Mouse (Mus musculus) erythroid progenitor cell, adult 5-6 weeks (primary cell): ENCODE data around the gene Rnf167. TPM values are rescaled to one million over a fixed set of nuclear protein-coding genes. Genes with fewer than 3 reads are reported as not detected.

Experiments used
- ATAC-seq: replicated peaks from 2 replicates; pipeline ENCODE4 v1.8.0; 2016; ENCODE audit warnings: moderate number of reproducible peaks, mild to moderate bottlenecking, moderate TSS enrichment, inconsistent platforms; ENCODE audit not compliant: poor library complexity, low FRiP score, severe bottlenecking
- total RNA-seq, 2 experiments: library from RNA; stranded (forward) in 1 of 2; stranded (reverse) in 1 of 2; fragments of 150-400 nt in 1 of 2; fragments of 186-747, 209-891 nt in 1 of 2; gene quantifications; 2 replicates each; pipeline versions ENCODE4 v1.2.3 to v1.2.4; 2015 to 2017; ENCODE audit warnings: low replicate concordance in 2 of 2

The Rnf167 gene
- 134 and 213 TPM in 2 replicates for total RNA-seq (2015; ENCODE audit: low replicate concordance)
- total RNA-seq (2017; ENCODE audit: low replicate concordance) = 115 and 117 TPM in 2 replicates

DNA sequence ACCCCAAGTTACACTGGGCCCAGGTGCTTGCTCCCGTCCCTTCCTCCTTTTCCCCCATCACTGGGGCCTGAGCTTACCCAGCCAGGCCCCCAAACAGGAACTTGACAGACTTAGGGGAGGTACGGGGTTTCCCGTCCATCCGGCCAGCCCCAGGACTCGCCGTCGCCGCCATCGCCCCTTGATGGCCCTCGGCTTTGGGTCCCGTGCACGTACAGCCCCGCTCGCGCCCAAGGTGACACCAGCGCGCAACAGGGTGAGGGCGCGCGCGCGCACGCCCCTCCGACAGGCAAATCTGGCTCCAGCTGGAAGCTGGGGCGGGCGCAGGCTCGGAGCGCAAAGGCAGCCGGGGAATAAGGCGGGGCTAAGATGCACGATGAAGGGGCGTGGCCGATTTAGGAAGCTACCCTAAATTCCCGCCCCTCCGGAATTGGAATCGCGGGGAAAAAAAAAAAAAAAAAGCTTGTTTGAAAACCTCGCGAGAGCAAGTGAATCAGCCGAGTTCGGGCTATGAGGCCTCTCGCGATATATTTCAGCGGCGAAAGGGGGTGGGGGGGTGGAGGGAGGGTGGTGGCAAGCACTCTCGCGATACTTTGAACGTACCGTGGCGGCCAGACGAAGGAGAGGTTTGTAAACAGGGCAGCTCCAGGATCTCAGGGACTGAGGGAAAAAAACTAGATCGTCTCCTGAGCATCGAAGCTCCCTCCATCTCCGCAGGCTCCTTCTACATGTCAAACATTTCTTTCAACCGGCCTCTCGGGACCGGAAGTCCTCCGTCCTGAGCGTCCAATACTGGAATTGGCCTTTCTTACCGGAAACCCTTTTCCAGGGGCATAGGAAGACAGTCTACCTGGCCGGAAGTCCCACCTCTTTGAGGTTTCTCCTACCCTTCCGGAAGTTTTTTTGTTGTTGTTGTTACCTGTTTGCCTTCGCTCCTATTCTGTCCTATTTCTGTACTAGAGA lies at the start of gene Rnf167, which contains the start of gene Slc25a11:
TSS of gene Rnf167 (plus strand) at position 545 of the 960 bp plus-strand sequence.
TSS of gene Slc25a11 (minus strand) at position 789 of the 960 bp plus-strand sequence.
- peak; percentile 79 for ATAC-seq

DNA sequence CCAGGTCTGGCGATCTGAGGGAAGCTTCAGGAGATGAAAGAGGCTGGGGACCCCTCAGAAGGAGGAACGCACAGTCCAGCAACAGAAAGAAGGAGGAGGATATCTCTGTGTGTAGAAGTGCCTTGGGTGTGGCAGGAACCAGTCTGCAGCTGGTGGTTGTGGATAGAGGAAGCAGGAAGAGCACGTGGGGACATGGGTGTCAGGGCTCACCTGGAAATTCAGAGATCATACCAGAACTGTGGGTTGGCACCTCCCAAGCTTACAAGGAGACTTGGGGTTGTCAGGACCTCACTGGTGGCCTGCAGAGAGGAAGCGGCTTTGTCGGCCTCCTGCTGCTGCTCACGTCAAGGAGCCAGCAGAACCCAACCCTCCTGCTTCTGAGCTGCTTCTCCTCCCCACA lies 49.7 kb upstream of the Rnf167 start:
- no peak for ATAC-seq

DNA sequence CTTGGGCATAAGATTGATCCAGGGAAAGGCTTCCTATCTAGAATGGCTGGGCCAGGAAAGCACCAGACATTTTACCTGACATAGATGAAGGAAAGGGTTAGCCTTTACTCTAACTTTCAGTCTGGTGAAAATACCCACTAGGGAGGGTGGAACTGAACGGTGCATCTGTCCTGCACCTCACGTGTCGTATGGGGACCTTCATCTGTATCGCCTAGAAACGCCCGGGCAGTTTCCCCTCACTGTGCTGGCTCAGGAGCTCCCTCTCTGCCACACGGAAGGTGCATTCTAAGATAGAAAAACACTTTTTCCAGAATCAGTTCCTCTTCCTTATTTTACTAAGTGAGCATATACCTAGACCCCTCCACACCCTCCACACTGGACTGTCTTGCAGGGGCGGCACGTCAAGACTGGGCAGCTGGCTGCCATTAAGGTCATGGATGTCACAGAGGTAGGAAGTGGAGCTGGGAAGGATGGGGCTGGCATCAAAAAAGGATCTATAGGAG lies 48.5 kb upstream of the Rnf167 start:
- ATAC-seq = no peak

DNA sequence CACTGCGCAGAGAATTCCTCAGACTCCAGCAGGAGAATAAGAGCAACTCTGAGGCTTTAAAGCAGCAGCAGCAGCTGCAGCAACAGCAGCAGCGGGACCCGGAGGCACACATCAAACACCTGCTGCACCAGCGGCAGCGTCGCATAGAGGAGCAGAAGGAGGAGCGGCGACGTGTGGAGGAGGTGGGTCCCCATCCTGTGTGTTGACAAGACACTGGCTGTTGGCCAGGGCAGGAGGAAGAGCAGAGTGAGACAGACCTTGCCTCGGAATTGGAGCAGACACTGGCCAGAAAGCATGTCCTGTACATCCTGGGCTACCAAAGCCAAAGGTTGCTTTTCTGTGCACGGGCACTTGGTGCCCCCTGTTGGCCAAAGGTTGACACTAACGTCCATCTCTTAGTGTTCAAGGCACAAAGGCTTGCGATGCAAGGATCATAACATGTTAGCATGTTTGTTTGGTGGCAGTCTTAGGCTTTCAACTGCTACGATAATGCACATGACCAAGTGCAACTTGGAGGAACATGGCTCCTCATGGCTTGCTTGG lies 41.9 kb upstream of the Rnf167 start:
- ATAC-seq = peak; percentile 56; the same call in 1 of the 2 replicates

DNA sequence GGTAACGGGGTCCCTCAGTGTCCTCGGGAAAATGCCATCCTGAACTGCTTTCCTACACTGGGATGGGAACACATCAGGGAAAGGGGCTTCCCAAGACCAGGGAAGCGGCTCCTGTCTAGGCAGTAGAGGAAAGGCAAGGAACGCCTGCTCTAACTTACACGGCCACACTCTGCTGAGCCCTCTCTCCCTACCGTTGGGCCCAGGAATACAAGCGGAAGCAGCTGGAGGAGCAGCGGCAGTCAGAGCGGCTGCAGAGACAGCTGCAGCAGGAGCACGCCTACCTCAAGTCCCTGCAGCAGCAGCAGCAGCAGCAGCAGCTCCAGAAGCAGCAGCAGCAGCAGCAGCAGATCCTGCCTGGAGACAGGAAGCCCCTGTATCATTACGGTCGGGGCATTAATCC lies 40.3 kb upstream of the Rnf167 start:
- ATAC-seq = no peak

DNA sequence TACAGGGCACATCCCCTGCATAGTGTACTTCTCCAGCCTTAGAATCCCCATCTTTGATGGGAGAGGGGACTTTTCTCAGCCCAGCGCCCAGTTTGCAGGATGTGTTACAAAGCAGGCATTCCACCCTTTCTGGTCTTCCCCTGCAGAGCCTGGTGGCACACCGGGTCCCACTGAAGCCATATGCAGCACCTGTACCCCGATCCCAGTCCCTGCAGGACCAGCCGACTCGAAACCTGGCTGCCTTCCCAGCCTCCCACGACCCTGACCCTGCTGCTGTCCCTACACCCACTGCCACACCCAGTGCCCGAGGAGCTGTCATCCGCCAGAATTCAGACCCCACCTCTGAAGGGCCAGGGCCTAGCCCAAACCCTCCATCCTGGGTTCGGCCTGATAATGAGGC lies 39.4 kb upstream of the Rnf167 start:
- no peak for ATAC-seq

DNA sequence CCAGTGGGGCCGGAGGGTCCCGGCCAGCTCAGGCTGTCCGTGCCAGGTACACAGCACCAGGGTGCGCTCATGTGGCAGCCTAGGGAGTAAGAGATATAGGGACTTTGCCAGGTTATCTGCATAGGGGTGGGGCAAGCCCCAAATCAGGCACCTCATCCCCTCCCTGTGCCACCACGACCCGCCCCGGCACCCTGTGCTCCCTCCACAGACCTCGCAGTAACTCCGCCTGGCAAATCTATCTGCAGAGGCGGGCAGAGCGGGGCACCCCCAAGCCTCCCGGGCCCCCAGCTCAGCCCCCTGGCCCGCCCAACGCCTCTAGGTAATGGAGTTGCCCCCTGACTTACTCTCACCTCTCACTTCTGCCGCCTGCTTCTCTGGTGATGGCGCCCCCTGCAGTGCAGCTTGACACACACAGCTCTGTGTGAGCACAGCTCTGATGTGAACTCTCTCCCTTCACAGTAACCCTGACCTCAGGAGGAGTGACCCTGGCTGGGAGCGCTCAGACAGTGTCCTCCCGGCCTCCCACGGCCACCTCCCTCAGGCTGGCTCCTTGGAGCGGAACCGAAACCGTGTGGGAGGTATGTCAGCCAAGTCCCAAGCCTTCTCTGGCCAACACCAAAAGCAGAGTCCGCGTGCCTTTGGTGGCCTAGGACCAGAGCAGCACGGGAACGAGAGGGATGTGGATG lies 38.5 kb upstream of the Rnf167 start:
- no peak for ATAC-seq

DNA sequence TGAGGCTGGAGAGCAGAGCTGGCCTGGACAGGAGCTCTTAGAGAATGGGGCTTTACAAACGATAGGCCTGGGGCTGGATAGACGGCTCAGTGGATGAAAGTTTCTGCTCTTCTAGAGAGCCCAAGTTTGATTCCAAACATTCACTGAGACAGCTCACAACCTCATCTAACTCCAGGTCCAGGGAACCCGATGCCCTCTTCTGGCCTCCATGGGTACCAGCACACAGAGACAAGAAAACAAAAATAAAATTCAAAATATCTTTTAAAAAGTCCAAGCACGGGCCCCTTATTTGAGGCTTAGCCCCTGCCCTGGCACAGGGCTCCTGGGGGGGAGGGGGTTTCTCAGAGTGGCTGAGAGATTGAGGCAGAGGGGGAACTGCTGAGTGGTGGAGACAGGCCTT lies 36.3 kb upstream of the Rnf167 start:
- no peak for ATAC-seq

DNA sequence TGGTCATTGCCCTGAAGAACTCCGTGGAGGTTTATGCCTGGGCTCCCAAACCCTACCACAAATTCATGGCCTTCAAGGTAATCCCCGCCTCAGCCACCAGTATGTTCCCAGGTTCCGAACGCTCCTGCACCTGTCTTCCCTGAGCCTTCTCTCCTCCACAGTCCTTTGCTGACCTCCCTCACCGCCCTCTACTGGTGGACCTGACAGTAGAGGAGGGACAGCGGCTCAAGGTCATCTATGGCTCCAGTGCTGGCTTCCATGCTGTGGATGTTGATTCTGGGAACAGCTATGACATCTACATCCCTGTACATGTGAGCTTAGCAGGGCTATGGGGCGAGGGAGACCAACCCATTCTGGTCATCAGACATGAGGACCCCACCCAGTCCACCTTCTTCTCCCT lies 34.5 kb upstream of the Rnf167 start:
- no peak for ATAC-seq

DNA sequence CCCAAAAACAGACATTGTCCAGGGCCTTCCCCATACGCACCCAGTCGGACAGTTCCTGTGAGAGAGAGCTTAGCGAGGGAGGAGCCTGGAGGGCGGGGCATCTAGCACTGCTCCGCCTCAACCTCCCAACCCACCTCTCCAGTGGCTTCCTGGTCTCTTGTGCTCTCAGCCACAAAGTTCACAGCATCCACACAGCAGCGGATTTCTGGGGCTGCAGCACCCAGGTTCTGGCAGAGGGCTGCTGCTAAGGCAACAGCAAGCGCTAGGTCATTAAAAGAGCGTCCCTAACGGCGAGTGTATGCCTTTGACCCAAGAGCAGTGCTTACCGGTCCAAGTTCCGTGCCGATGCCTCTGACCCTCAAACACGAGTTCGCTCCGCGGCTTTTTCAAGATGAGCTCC lies 32.0 kb upstream of the Rnf167 start:
- ATAC-seq = peak; percentile 89

DNA sequence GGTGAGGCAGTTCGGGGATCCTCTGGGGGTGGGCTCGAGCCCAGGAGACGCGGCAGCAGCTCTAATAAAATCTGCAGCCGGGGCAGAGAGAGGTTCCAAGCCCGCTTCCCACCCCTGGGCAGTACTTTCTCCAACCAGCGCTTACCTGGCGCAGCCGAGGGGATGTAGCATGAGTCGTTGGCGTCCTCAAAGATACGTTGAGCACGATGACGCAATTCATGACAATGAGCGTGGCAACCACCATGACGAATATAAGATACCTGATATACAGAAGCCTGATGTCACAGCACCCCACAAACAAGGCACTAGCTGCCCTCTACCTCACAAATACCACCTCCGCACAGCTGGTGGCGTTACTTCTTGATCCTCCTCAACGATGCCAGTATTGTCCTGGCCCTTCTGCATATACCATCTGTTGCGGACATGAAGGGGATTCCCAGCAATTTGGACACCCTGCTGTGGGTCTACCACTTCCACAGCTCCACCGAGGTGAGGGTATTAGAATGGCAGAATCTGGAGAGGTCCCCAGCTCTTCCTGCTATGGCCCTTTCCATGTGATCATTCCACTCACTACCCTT lies 31.4 kb upstream of the Rnf167 start, which contains the start of gene 4930544D05Rik:
TSS of gene 4930544D05Rik (plus strand) at position 333 of the 578 bp plus-strand sequence.
- no peak for ATAC-seq

DNA sequence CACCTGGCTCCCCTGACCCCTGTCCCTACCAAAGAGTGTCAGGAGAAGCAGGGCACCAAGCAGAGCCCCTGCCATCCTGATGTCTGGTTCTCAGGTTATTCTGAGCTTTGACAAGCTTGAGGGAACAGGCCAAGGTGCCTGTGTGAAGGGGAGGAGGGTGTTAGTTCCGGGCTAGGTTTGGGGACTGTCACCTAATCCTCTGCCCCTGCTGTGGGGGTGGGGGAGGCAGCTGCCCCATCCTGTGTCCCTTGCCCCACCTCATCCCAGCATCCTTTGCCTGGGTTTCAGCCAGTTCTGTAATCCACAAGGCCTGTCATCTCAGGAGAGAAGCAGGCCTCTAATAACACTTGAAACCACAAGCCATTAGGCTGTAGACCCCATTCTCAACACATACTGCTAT lies 27.9 kb upstream of the Rnf167 start, which contains the start of gene Chrne:
TSS of gene Chrne (minus strand) at position 116 of the 400 bp plus-strand sequence.
- no peak for ATAC-seq

DNA sequence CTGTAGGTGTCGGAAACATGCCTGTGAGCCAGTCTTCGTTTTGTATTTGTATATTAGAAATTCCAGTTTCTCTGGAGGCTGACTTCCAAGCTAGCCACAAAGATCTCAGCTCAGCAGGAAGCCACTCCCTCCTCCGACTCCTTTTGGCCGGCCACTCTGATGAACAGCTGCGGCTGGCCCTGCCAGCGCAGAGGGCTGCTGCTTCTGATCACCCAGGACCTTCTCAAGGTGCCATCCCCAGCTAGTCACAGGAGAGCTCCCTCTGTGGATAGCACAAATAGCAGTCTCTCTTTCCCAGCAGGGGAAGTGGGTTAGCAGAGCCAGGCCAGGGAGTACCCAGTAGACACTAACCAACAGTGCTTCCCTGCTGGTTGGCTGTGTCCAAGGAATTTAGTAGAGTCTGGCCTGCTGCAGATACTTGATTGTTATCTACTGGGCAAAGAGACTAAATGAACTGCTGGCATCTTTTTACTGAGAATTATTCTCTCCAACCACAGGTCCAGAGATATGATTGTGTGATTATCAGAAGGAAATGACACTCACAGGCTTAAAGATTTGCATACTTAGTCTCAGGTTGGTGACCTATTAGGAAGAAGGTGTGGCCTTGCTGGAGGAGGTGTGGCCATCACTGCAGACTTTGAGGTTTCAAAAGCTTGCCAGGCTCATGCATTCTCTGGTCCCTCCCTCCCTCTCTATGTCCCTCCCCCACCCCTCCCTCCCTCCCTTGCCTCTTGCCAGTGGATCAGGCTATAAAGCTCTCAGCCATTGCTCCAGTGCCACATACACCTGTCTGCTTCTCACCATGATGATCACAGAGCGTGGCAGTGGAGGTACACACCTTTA lies 24.8 kb upstream of the Rnf167 start:
- no peak for ATAC-seq

DNA sequence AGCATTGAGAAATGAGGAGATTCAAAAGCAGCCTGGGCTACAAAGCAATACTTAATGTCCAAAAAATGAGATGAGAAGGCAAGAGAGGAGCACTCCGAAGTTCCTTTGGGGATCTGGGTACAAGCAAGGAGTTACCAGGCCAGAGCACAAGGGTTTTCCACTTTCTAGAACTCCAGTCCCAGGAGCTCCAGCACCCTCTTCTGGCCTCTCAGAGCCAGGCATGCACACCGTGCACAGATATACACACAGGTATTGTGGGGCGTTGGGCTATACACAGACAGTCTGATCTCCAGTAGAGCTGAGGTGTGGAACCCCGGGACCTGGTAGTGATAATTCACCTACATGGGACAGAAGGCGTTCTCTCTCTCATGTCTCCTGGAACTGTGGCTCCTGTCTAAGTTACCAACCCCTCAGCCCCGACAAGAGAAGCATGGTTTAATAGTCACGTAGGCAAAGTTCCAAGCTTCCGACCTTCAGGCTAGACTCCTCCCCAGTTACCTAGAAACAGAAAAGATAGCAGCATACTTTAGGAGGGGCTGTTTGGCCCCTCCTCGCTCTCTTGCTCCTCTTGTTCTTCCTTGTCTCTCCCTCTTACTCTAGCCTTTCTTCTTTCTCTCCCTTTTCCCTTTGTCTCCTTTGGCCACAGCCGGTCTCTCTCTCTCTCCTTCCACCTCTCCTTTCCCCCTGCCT lies 23.8 kb upstream of the Rnf167 start:
- no peak for ATAC-seq

DNA sequence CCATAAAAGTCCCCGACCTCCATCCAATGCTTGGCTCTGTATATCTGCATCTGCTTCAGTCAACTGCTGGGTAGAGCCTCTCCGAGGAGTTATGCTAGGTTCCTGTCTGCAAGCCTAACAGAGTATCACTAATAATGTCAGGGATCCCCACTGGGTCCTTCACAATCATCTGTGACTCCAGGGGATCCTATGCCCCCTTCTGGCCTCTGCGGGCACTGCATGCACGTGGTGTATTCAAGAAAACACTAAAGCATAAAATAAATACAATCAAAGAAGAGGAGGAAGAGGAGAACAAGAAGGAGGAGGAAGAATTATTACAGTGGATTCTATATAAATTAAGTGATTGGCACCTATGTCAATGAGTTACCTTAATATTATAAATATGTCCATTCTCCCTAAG lies 21.6 kb upstream of the Rnf167 start:
- ATAC-seq = peak; percentile 62; the same call in 1 of the 2 replicates

DNA sequence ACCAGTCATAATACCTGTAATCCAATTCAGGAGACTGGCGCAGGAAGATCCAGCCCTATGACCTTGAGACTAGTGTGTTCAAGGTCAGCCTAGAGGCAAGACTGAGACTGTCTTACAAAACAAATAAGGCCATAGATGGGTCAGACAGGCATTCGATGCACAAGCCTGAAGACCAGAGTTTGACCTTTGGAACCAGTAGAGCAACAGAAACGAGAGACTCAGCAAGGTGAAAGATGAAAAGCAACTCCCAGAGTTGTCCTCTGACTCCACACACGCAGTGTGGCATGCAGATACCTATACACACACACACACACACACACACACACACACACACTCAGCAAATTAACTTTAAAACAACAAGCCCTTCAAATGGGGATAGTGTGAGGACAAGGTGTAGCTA lies 20.2 kb upstream of the Rnf167 start:
- no peak for ATAC-seq

DNA sequence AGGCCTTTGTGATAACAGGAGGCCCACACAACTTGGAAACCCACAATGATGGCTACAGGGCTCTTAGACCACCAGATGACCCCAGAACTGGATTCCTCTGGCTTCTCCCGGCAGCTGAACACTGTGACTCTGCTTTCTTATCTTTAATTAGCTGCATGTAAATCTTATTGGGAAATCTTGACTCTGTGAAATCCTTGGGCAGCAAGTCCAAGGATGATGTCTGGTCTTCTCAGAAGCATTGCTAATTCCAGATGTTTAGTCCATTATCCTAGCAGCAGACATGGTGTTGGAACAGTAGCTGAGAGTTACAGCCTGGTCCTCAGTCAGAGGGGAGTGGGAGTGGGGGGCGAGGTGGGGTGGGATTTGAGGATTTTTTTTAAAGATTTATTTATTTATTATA lies 18.6 kb upstream of the Rnf167 start:
- no peak for ATAC-seq

DNA sequence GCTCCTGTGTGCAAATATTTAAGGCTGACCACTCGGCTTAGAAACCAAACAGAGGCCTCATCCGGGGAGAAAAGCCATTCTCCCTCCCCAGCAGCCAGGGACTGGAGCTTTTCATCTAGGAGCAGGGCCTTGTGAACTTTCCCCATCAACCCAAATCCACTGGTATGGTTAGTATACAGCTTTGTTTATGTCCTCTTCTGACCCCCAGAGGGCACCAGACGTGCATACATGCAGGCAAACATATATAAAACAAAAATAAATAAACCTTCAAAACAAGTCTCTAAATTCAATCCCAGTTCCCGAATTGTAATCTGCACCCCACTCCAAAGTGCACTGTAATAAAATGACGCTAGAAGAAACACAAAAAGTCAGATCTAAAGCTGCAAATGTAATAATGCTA lies 17.5 kb upstream of the Rnf167 start:
- ATAC-seq = 0 out of 2 replicates have a peak, but pooled peaks have one; percentile 60
